Mouse (Mus musculus) heart, postnatal 0 days (tissue): ENCODE data around the gene Khdc3.

Experiments
- CTCF ChIP-seq: IDR thresholded peaks from 2 replicates; pipeline ENCODE4 v1.5.1; 2016; ENCODE audit warnings: antibody characterized with exemption, control low read depth, low read depth
- EP300 ChIP-seq: IDR thresholded peaks from 2 replicates; pipeline ENCODE4 v1.6.1; 2016; ENCODE audit warnings: antibody characterized with exemption, low read depth

GRCm38 (mm10) chr9:73079801-73080325 lies 21.8 kb upstream of the Khdc3 start:
- TF ChIP-seq CTCF (no peak), EP300 (no peak)
